Mouse (Mus musculus) heart, adult 2 months (tissue): ENCODE data around the gene Gm44790. TPM values are rescaled to one million over a fixed set of nuclear protein-coding genes. Genes with fewer than 3 reads are reported as not detected.

Source experiments
- DNase-seq, 2 experiments: peaks; one replicate each; pipeline ENCODE4 v3.0.0; 2021
- H3K27ac ChIP-seq: fragments of 200-600 bp; 2 replicates; pipeline ENCODE4 v1.8.1; 2022
- H3K27me3 ChIP-seq: fragments of 200-500 bp; 2 replicates; pipeline ENCODE4 v1.6.1; 2012; ENCODE audit warnings: mild to moderate bottlenecking, low read length, inconsistent platforms, mixed read lengths; ENCODE audit not compliant: control insufficient read depth, insufficient read depth
- H3K36me3 ChIP-seq: fragments of 200-500 bp; 2 replicates; pipeline ENCODE4 v1.6.1; 2012; ENCODE audit warnings: low read length, inconsistent platforms; ENCODE audit not compliant: control insufficient read depth, insufficient read depth
- H3K4me1 ChIP-seq: fragments of 200-500 bp; 2 replicates; pipeline ENCODE4 v1.6.1; 2011; ENCODE audit warnings: low read length; ENCODE audit not compliant: control insufficient read depth, insufficient read depth
- H3K4me3 ChIP-seq: fragments of 200-600 bp; 2 replicates; pipeline ENCODE4 v1.8.1; 2022
- H3K79me2 ChIP-seq: fragments of 200-500 bp; replicated peaks from 2 replicates; pipeline ENCODE4 v1.6.1; 2012; ENCODE audit warnings: mild to moderate bottlenecking, inconsistent platforms, low read length, moderate library complexity, mixed read lengths; ENCODE audit not compliant: control insufficient read depth, insufficient read depth
- H3K9ac ChIP-seq: fragments of 200-500 bp; 2 replicates; pipeline ENCODE4 v1.6.1; 2012; ENCODE audit warnings: low read depth, mild to moderate bottlenecking, control low read depth, inconsistent platforms, low read length, mixed read lengths
- CTCF ChIP-seq: fragments of 200-600 bp; IDR thresholded peaks from 2 replicates; pipeline ENCODE4 v1.8.1; 2022; ENCODE audit warnings: antibody characterized with exemption, mild to moderate bottlenecking, moderate library complexity
- EP300 ChIP-seq: fragments of 200-500 bp; IDR thresholded peaks from 2 replicates; pipeline ENCODE4 v1.6.1; 2011; ENCODE audit warnings: low read depth, low read length, control low read depth; ENCODE audit not compliant: insufficient read depth
- POLR2A ChIP-seq: fragments of 200-500 bp; IDR thresholded peaks from 2 replicates; pipeline ENCODE4 v1.6.1; 2011; ENCODE audit warnings: mild to moderate bottlenecking, low read depth, low read length, control low read depth; ENCODE audit not compliant: insufficient read depth
- WGBS: fragments of 180-500 bp; shearing (Covaris S2); methylation state at CpG from one replicate; pipeline ENCODE4 v1.1.7; 2018; 5-methylcytosine and 5-hydroxymethylcytosine counted together
- intact Hi-C: fragments of 180-260 bp; cut with DNase I; formaldehyde crosslinking; loops from one replicate; pipeline ENCODE4 v1.15.1; 2025
- polyA plus RNA-seq: library from polyadenylated mRNA; depleted of rRNA; stranded (reverse); fragments of >200 nt; gene quantifications from 2 replicates; pipeline ENCODE4 v1.2.3, GENCODE M21; 2012; rRNA removed
- total RNA-seq, 2 experiments: library from RNA; stranded (reverse); gene quantifications; 2 replicates each; pipeline ENCODE4 v1.2.3; 2021

Gm44790 gene
- total and polyA plus RNA-seq, 3 experiments = not detected

DNA sequence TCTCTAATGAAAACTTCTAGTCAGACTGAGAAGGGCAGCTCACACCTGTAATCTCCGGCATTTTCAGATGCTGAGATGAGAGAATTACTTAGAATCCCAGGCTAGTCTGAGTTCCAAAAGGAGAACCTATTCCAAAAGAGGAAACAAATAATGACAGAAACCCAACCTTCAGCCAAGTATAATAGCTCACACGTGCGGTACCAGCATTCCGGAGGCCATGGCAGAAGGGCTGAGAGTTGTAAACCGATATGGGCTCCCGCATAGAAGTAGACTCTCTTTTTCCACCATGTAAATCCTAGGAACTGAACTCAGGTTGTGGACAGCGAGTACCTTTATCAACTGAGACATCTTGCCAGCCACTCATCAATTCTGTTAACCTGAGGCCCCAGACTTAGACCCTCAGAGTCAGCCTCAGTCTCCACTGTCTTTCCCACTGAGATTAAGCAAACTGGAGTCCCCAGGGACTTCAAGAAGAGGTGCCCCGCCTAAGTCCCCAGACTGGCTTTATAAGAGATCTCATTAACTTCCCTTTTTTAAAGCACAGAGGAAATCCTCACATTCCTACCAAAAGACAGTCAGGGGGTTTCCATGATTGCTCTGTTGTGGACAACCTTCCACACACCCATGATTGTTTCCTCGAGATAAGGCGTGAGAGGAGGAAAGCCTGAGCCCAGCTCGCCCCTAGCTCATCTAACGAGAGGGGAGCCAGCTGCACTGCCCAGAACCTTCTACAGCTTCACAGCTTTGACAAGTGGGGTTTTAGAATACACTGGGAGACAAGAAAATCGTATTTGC is 67.2 kb downstream of the Gm44790 start:
- TF ChIP-seq CTCF (no peak), POLR2A (no peak), EP300 (no peak)
- no peaks in the 10 kb centered on the region for H3K79me2 ChIP-seq
- H3K27me3 ChIP-seq = no peaks in the 10 kb centered on the region
- intact Hi-C loops = loop anchor here (1.0 kb wide), 1 partner anchor 21 kb away; no protein-coding TSS in a partner anchor
- no peak overlapping the region for H3K9ac ChIP-seq
- H3K4me3 ChIP-seq = no peak overlapping the region
- H3K36me3 ChIP-seq = no peaks in the 10 kb centered on the region
- H3K27ac ChIP-seq = peak overlapping the region; percentile 73
- DNase-seq = peak in 1 of 2 experiments; percentile 43
- WGBS = 31% methylated on average over 13 of the region's 13 CpGs
- H3K4me1 ChIP-seq = peaks cover 9% of the 10 kb centered on the region

DNA sequence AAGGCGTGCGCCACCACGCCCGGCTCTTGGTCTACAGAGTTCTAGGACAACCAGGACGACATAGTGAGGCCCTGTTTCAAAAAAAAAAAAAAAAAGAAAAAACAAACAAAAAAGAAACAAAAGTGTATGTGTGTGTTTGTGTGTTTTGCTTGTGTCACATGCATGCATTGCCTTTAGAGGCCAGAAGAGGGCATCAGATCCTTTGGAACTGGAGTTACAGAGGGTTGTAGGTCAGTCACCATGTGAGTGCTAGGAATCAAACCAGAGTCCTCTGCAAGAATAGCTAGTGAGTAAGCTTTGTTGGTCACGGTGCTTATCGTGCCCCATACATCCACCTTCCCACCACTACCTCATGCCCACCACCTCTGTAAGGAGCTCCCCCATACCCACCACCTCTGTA is 68.3 kb downstream of the Gm44790 start:
- Histone ChIP-seq H3K4me3 (no peak overlapping the region), H3K79me2 (no peaks in the 10 kb centered on the region), H3K4me1 (peaks cover 9% of the 10 kb centered on the region), H3K36me3 (no peaks in the 10 kb centered on the region), H3K9ac (no peak overlapping the region), H3K27ac (no peak overlapping the region), H3K27me3 (no peaks in the 10 kb centered on the region)
- TF ChIP-seq CTCF (peak; percentile 59), EP300 (no peak)
- intact Hi-C loops = loop anchor here (1.0 kb wide), 1 partner anchor 22 kb away; no protein-coding TSS in a partner anchor
- WGBS = 99% methylated on average over 7 of the region's 7 CpGs
- DNase-seq = no peak

Other genes starting within 250 kb of the Gm44790 start
- gene Tgfa, start 231.4 kb upstream of the Gm44790 start, total RNA-seq = 1 to 10 TPM; 1.0 to 1.6 TPM
- gene Tgfa, start 231.4 kb upstream of the Gm44790 start, polyA plus RNA-seq = 0.80 and 1.0 TPM in 2 replicates
- gene Fam136a, start 61.0 kb upstream of the Gm44790 start, total RNA-seq = 10 to 100 TPM; 29.3 TPM
- 15.8 and 22.7 TPM in 2 replicates for gene Fam136a, start 61.0 kb upstream of the Gm44790 start, polyA plus RNA-seq
- gene Snrpg, start 55.4 kb upstream of the Gm44790 start, total RNA-seq = 10 to 100 TPM; 41.9 to 42.0 TPM
- 22.7 and 32.3 TPM in 2 replicates for gene Snrpg, start 55.4 kb upstream of the Gm44790 start, polyA plus RNA-seq
- gene Pcyox1, start 29.5 kb upstream of the Gm44790 start, total RNA-seq = 10 to 100 TPM; 69.6 to 82.5 TPM
- 30.3 and 55.6 TPM in 2 replicates for gene Pcyox1, start 29.5 kb upstream of the Gm44790 start, polyA plus RNA-seq
- gene Tia1, start 22.4 kb upstream of the Gm44790 start, total RNA-seq = 10 to 100 TPM; 22.4 to 23.7 TPM
- gene Tia1, start 22.4 kb upstream of the Gm44790 start, polyA plus RNA-seq = 13.1 and 27.9 TPM in 2 replicates
- gene C87436, start 11.7 kb downstream of the Gm44790 start, total RNA-seq = 10 to 100 TPM in 1 of 2 experiments, 1 to 10 TPM in 1; 8.9 to 11.0 TPM
- 8.6 and 10.7 TPM in 2 replicates for gene C87436, start 11.7 kb downstream of the Gm44790 start, polyA plus RNA-seq
- 100 to 1,000 TPM; 155 to 164 TPM for gene Pcbp1, start 99.7 kb downstream of the Gm44790 start, total RNA-seq
- gene Pcbp1, start 99.7 kb downstream of the Gm44790 start, polyA plus RNA-seq = 72.9 and 85.8 TPM in 2 replicates
- gene Asprv1, start 201.5 kb downstream of the Gm44790 start, total RNA-seq = under 1 TPM in 1 of 2 experiments, not detected in 1; 0.31 TPM
- gene Asprv1, start 201.5 kb downstream of the Gm44790 start, polyA plus RNA-seq = 0.09 and 0.21 TPM in 2 replicates
- 1 to 10 TPM; 6.0 to 6.7 TPM for gene Mxd1, start 242.5 kb downstream of the Gm44790 start, total RNA-seq
- gene Mxd1, start 242.5 kb downstream of the Gm44790 start, polyA plus RNA-seq = 4.4 and 6.9 TPM in 2 replicates